Mouse (Mus musculus): ENCODE measurements around the gene Trappc1. TPM values are rescaled to one million over a fixed set of nuclear protein-coding genes. Genes with fewer than 3 reads are reported as not detected.
A peak's percentile ranks its signal among the peaks of the same experiment; 100 is the strongest.
"Not testable (repeated sequence)": the region's sequence is repeated elsewhere in the genome, so short reads cannot be mapped to it uniquely, and the experiment has no call there.

Gene Trappc1
- polyA plus RNA-seq, 1 experiment from 2014 or later: 191 TPM

GRCm38 (mm10) chr11:69318000-69318399, 5.8 kb upstream of the Trappc1 start:
- not testable (repeated sequence) for H3K9me3 ChIP-seq (replicated peaks); H3K4me3 ChIP-seq; H3K4me2 ChIP-seq (replicated peaks); ATAC-seq (ENCODE audit: low FRiP score); H3K27me3 ChIP-seq; H3K9ac ChIP-seq; H3K27ac ChIP-seq
- 88% methylated on average over 3 of the region's 3 CpGs for WGBS
- Histone ChIP-seq H3K36me3 (peaks cover 50% of the 10 kb centered on the region), H3K4me1 (peaks cover 21% of the 10 kb centered on the region)

GRCm38 (mm10) chr11:69321580-69321979, 2.2 kb upstream of the Trappc1 start:
- H3K4me1 ChIP-seq: peaks cover 37% of the 10 kb centered on the region
- ATAC-seq (ENCODE audit: low FRiP score): no peak
- no peak overlapping the region; the same call in 1 of the 2 replicates for H3K4me3 ChIP-seq
- peak overlapping the region; percentile 94; the same call in 1 of the 2 replicates for H3K4me2 ChIP-seq (replicated peaks)
- peaks cover 2% of the 10 kb centered on the region; the same call in 1 of the 2 replicates for H3K27me3 ChIP-seq
- H3K9me3 ChIP-seq (replicated peaks): no peaks in the 10 kb centered on the region
- WGBS: 97% methylated on average over 6 of the region's 6 CpGs
- H3K27ac ChIP-seq: no peak overlapping the region
- peaks cover 27% of the 10 kb centered on the region for H3K36me3 ChIP-seq
- H3K9ac ChIP-seq: no peak overlapping the region

- Histone ChIP-seq H3K27me3 (peaks cover 6% of the 10 kb centered on the region), H3K27ac (no peak overlapping the region), H3K36me3 (peaks cover 27% of the 10 kb centered on the region), H3K9me3 (replicated peaks) (no peaks in the 10 kb centered on the region), H3K4me3 (no peak overlapping the region; the same call in 1 of the 2 replicates), H3K4me2 (replicated peaks) (peak overlapping the region; percentile 94), H3K9ac (peak overlapping the region; percentile 85; the same call in 1 of the 2 replicates), H3K4me1 (peaks cover 41% of the 10 kb centered on the region)
- WGBS: 62% methylated on average over 6 of the region's 6 CpGs
- no peak for ATAC-seq (ENCODE audit: low FRiP score)
These were observed 1.8 kb upstream of the Trappc1 start for GRCm38 (mm10) chr11:69322010-69322409.

- peak overlapping the region; percentile 94 for H3K4me2 ChIP-seq (replicated peaks)
- peak overlapping the region; percentile 91 for H3K27ac ChIP-seq
- peaks cover 43% of the 10 kb centered on the region for H3K4me1 ChIP-seq
- no peak for ATAC-seq (ENCODE audit: low FRiP score)
- peaks cover 24% of the 10 kb centered on the region for H3K36me3 ChIP-seq
- H3K4me3 ChIP-seq: peak overlapping the region; percentile 66
- no peaks in the 10 kb centered on the region for H3K9me3 ChIP-seq (replicated peaks)
- 20% methylated on average over 18 of the region's 18 CpGs for WGBS
- peak overlapping the region; percentile 85 for H3K9ac ChIP-seq
- peaks cover 15% of the 10 kb centered on the region for H3K27me3 ChIP-seq
These were observed 898 bp upstream of the Trappc1 start for GRCm38 (mm10) chr11:69322693-69323471.

GRCm38 (mm10) chr11:69324749-69325148, 969 bp downstream of the Trappc1 start:
- Histone ChIP-seq H3K27ac (no peak overlapping the region), H3K9me3 (replicated peaks) (no peaks in the 10 kb centered on the region), H3K36me3 (peaks cover 7% of the 10 kb centered on the region), H3K4me3 (peak overlapping the region; percentile 66), H3K4me2 (replicated peaks) (peak overlapping the region; percentile 94), H3K9ac (peak overlapping the region; percentile 70; the same call in 1 of the 2 replicates), H3K27me3 (peaks cover 31% of the 10 kb centered on the region), H3K4me1 (peaks cover 43% of the 10 kb centered on the region)
- WGBS: 82% methylated on average over 6 of the region's 6 CpGs
- no peak for ATAC-seq (ENCODE audit: low FRiP score)

GRCm38 (mm10) chr11:69325628-69326407, 2.0 kb downstream of the Trappc1 start, which contains the start of gene Kcnab3:
Gene Kcnab3, plus strand, starts transcription at chr11:69326258.
- peaks cover under 1% of the 10 kb centered on the region; the same call in 1 of the 2 replicates for H3K36me3 ChIP-seq
- H3K27me3 ChIP-seq: peaks cover 34% of the 10 kb centered on the region
- H3K4me2 ChIP-seq (replicated peaks): peak within 1 kb of the TSS; percentile 79
- H3K4me1 ChIP-seq: peaks cover 41% of the 10 kb centered on the region
- 12% methylated on average over 26 of the region's 26 CpGs for WGBS
- peak within 1 kb of the TSS; percentile 55 for H3K4me3 ChIP-seq
- no peaks in the 10 kb centered on the region for H3K9me3 ChIP-seq (replicated peaks)
- peak; percentile 49 for ATAC-seq (ENCODE audit: low FRiP score)
- no peak within 1 kb of the TSS; the same call in 1 of the 2 replicates for H3K27ac ChIP-seq
- peak within 1 kb of the TSS; percentile 68 for H3K9ac ChIP-seq

GRCm38 (mm10) chr11:69326408-69327156, 2.8 kb downstream of the Trappc1 start:
- H3K4me3 ChIP-seq: peak overlapping the region; percentile 55
- no peaks in the 10 kb centered on the region for H3K9me3 ChIP-seq (replicated peaks)
- H3K4me1 ChIP-seq: peaks cover 39% of the 10 kb centered on the region
- WGBS: 1% methylated on average over 45 of the region's 45 CpGs
- peak overlapping the region; percentile 79 for H3K4me2 ChIP-seq (replicated peaks)
- H3K27ac ChIP-seq: no peak overlapping the region; the same call in 1 of the 2 replicates
- peak overlapping the region; percentile 68 for H3K9ac ChIP-seq
- H3K27me3 ChIP-seq: peaks cover 34% of the 10 kb centered on the region
- peak; percentile 20; the same call in 1 of the 2 replicates for ATAC-seq (ENCODE audit: low FRiP score)
- H3K36me3 ChIP-seq: no peaks in the 10 kb centered on the region

- H3K4me2 ChIP-seq (replicated peaks): peak overlapping the region; percentile 79
- no peak for ATAC-seq (ENCODE audit: low FRiP score)
- no peak overlapping the region for H3K9ac ChIP-seq
- no peaks in the 10 kb centered on the region for H3K36me3 ChIP-seq
- H3K4me3 ChIP-seq: peak overlapping the region; percentile 55; the same call in 1 of the 2 replicates
- peaks cover 34% of the 10 kb centered on the region for H3K27me3 ChIP-seq
- H3K27ac ChIP-seq: no peak overlapping the region
- H3K4me1 ChIP-seq: peaks cover 39% of the 10 kb centered on the region
- 10% methylated on average over 9 of the region's 9 CpGs for WGBS
- H3K9me3 ChIP-seq (replicated peaks): no peaks in the 10 kb centered on the region
These were observed 3.3 kb downstream of the Trappc1 start for GRCm38 (mm10) chr11:69327157-69327442.

- H3K4me3 ChIP-seq: no peak overlapping the region
- no peak overlapping the region for H3K4me2 ChIP-seq (replicated peaks)
- 49% methylated on average over 6 of the region's 6 CpGs for WGBS
- no peaks in the 10 kb centered on the region for H3K36me3 ChIP-seq
- H3K9ac ChIP-seq: no peak overlapping the region
- peaks cover 34% of the 10 kb centered on the region for H3K27me3 ChIP-seq
- H3K4me1 ChIP-seq: peaks cover 39% of the 10 kb centered on the region
- ATAC-seq (ENCODE audit: low FRiP score): no peak
- no peak overlapping the region for H3K27ac ChIP-seq
- H3K9me3 ChIP-seq (replicated peaks): no peaks in the 10 kb centered on the region
These were observed 3.9 kb downstream of the Trappc1 start for GRCm38 (mm10) chr11:69327648-69328047.

GRCm38 (mm10) chr11:69328517-69328916, 4.7 kb downstream of the Trappc1 start:
- WGBS: 93% methylated on average over 6 of the region's 6 CpGs
- Histone ChIP-seq H3K9ac (no peak overlapping the region), H3K4me1 (peaks cover 34% of the 10 kb centered on the region), H3K4me3 (no peak overlapping the region), H3K9me3 (replicated peaks) (no peaks in the 10 kb centered on the region), H3K36me3 (no peaks in the 10 kb centered on the region), H3K27ac (no peak overlapping the region), H3K4me2 (replicated peaks) (no peak overlapping the region), H3K27me3 (peaks cover 34% of the 10 kb centered on the region)
- ATAC-seq (ENCODE audit: low FRiP score): no peak

GRCm38 (mm10) chr11:69331152-69331551, 7.4 kb downstream of the Trappc1 start:
- H3K4me1 ChIP-seq: peaks cover 23% of the 10 kb centered on the region
- ATAC-seq (ENCODE audit: low FRiP score): no peak
- H3K36me3 ChIP-seq: no peaks in the 10 kb centered on the region
- peaks cover 34% of the 10 kb centered on the region for H3K27me3 ChIP-seq
- no peak overlapping the region for H3K4me3 ChIP-seq
- H3K4me2 ChIP-seq (replicated peaks): peak overlapping the region; percentile 66
- 90% methylated on average over 6 of the region's 6 CpGs for WGBS
- H3K27ac ChIP-seq: no peak overlapping the region
- no peaks in the 10 kb centered on the region for H3K9me3 ChIP-seq (replicated peaks)
- peak overlapping the region; percentile 68; the same call in 1 of the 2 replicates for H3K9ac ChIP-seq

Measured in hindbrain, embryonic 12.5 days (tissue).